Mouse (Mus musculus) cortical plate, adult 2 months (tissue): ENCODE measurements around the gene Gm10959.

Source experiments
- CTCF ChIP-seq: fragments of 200-500 bp; IDR thresholded peaks from 2 replicates; pipeline ENCODE4 v1.5.1; 2011; ENCODE audit warnings: mild to moderate bottlenecking, control low read depth, low read length; ENCODE audit not compliant: insufficient read depth; ENCODE audit errors: extremely low read depth
- POLR2A ChIP-seq: fragments of 200-500 bp; IDR thresholded peaks from 2 replicates; pipeline ENCODE4 v1.6.1; 2011; ENCODE audit warnings: mild to moderate bottlenecking, low read length, control low read depth; ENCODE audit not compliant: insufficient read depth; ENCODE audit errors: extremely low read depth

DNA sequence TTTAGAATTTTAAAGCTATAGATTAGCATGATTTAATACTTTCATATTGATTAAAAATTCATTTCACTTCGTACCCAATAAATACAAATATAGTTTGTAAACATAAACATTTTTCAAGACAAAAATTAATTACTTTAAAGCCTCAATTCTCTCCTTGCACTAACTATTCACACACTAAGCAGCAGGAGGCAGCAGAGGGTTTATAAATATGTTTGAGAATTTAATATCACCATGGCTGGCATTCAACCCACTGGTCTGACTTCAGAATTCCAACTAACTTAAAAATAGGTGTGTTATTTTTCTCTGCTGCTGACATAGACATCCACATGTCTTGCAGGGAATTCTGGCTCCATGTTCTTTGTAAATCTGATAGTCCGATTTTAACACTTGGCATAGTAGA lies 20.1 kb upstream of the Gm10959 start:
- no peak for TF ChIP-seq POLR2A
- 0 out of 2 replicates have a peak, but pooled peaks have one; percentile 2 for TF ChIP-seq CTCF
